Mouse (Mus musculus) lung, postnatal 4 days (tissue): Measurements from ENCODE around the gene Ddr2.
A peak's percentile ranks its signal among the peaks of the same experiment; 100 is the strongest.
"Not testable (repeated sequence)": the region's sequence is repeated elsewhere in the genome, so short reads cannot be mapped to it uniquely, and the experiment has no call there.

Experiments
- DNase-seq, 2 experiments: peaks; one replicate each; pipeline ENCODE4 v3.0.0; 2021

Gene Ddr2

GRCm38 (mm10) chr1:170034961-170035360 is 75.6 kb downstream of the Ddr2 start:
- DNase-seq = no peak

- DNase-seq = no peak
These were observed 78.9 kb downstream of the Ddr2 start for GRCm38 (mm10) chr1:170031656-170032055.

GRCm38 (mm10) chr1:170014784-170015183 is 95.8 kb downstream of the Ddr2 start:
- DNase-seq = no peak

GRCm38 (mm10) chr1:170010716-170011505 is 99.7 kb downstream of the Ddr2 start:
- DNase-seq = peak; percentile 45 to 82

GRCm38 (mm10) chr1:170009296-170009695 is 101.3 kb downstream of the Ddr2 start:
- no peak for DNase-seq

- DNase-seq = no peak
These were observed 101.9 kb downstream of the Ddr2 start for GRCm38 (mm10) chr1:170008432-170009220.

GRCm38 (mm10) chr1:170006516-170006915 is 104.0 kb downstream of the Ddr2 start:
- DNase-seq = peak; percentile 81 to 90

GRCm38 (mm10) chr1:170005297-170005696 is 105.3 kb downstream of the Ddr2 start:
- no peak for DNase-seq

GRCm38 (mm10) chr1:169993901-169994300 is 116.7 kb downstream of the Ddr2 start:
- DNase-seq = not testable (repeated sequence)

GRCm38 (mm10) chr1:169986166-169986565 is 124.4 kb downstream of the Ddr2 start:
- DNase-seq = no peak

- no peak for DNase-seq
These were observed 132.9 kb downstream of the Ddr2 start for GRCm38 (mm10) chr1:169977621-169978020.

- no peak for DNase-seq
These were observed 138.6 kb downstream of the Ddr2 start for GRCm38 (mm10) chr1:169971998-169972397.

GRCm38 (mm10) chr1:169970936-169971335 is 139.6 kb downstream of the Ddr2 start:
- no peak for DNase-seq

- no peak for DNase-seq
These were observed 141.1 kb downstream of the Ddr2 start for GRCm38 (mm10) chr1:169969516-169969886.

GRCm38 (mm10) chr1:169968792-169969515 is 141.6 kb downstream of the Ddr2 start, which contains the start of gene Hsd17b7:
TSS of gene Hsd17b7 (minus strand) at chr1:169969241.
- DNase-seq = peak; percentile 99

- DNase-seq = no peak
These were observed 157.5 kb downstream of the Ddr2 start for GRCm38 (mm10) chr1:169953106-169953505.

GRCm38 (mm10) chr1:169952636-169953035 is 157.9 kb downstream of the Ddr2 start:
- no peak for DNase-seq

- DNase-seq = no peak
These were observed 159.0 kb downstream of the Ddr2 start for GRCm38 (mm10) chr1:169951561-169951960.

- no peak for DNase-seq
These were observed 159.9 kb downstream of the Ddr2 start for GRCm38 (mm10) chr1:169950651-169951050.

- DNase-seq = no peak
These were observed 160.6 kb downstream of the Ddr2 start for GRCm38 (mm10) chr1:169949981-169950380.

GRCm38 (mm10) chr1:169948866-169949265 is 161.7 kb downstream of the Ddr2 start:
- no peak for DNase-seq

GRCm38 (mm10) chr1:169948280-169948679 is 162.3 kb downstream of the Ddr2 start:
- DNase-seq = no peak

- DNase-seq = no peak
These were observed 162.9 kb downstream of the Ddr2 start for GRCm38 (mm10) chr1:169947654-169948053.
